Mouse (Mus musculus): ENCODE results near the gene Zdhhc14. TPM values are rescaled to one million over a fixed set of nuclear protein-coding genes. Genes with fewer than 3 reads are reported as not detected.

The Zdhhc14 gene
- total and polyA plus RNA-seq, 3 experiments, result 0.34 to 1.3 (median 0.35) TPM

- Histone ChIP-seq H3K36me3 (replicated peaks in 1 of 2; ENCODE audit: control insufficient read depth in 1 of 2, insufficient read depth in 1 of 2, low read length in 1 of 2) (no peaks in the 10 kb centered on the region), H3K4me2 (ENCODE audit: insufficient read depth, low read depth, poor library complexity, severe bottlenecking) (no peak overlapping the region), H3K4me1 (ENCODE audit: control insufficient read depth in 1 of 2, insufficient read depth in 2 of 2) (peaks cover 0 to 17% of the 10 kb centered on the region in 2 experiments; a peak in 1 of 4 replicates), H3K79me2 (replicated peaks; ENCODE audit: control insufficient read depth, extremely low read depth, insufficient read depth, poor library complexity, severe bottlenecking) (no peaks in the 10 kb centered on the region), H3K27me3 (replicated peaks) (no peaks in the 10 kb centered on the region), H3K9ac (ENCODE audit: insufficient read depth, low read depth) (no peak overlapping the region), H3K27ac (ENCODE audit: insufficient read depth, low read depth) (no peak overlapping the region), H3K9me3 (replicated peaks; ENCODE audit: low read length) (no peaks in the 10 kb centered on the region), H3K4me3 (replicated peaks in 1 of 3; ENCODE audit: low read depth in 2 of 3, low read length in 2 of 3, poor library complexity in 1 of 3) (no peak overlapping the region)
- TF ChIP-seq ELF1 (IDR thresholded peaks at IDR 0.05; ENCODE audit: low read depth, low read length) (no peak), RCOR1 (conservative IDR thresholded peaks at IDR 0.05; ENCODE audit: low read depth, low read length) (no peak), GABPA (IDR thresholded peaks at IDR 0.05; ENCODE audit: insufficient replicate concordance, low read depth, low read length) (no peak), RAD21 (IDR thresholded peaks at IDR 0.05; ENCODE audit: low read depth, low read length) (no peak), JUND (conservative IDR thresholded peaks at IDR 0.05; ENCODE audit: low read depth, low read length) (no peak), USF1 (IDR thresholded peaks at IDR 0.05; ENCODE audit: low read depth, low read length) (no peak), NRF1 (IDR thresholded peaks at IDR 0.05; ENCODE audit: low read depth, low read length) (no peak), ZNF384 (IDR thresholded peaks at IDR 0.05; ENCODE audit: low read depth, low read length) (no peak), UBTF (IDR thresholded peaks at IDR 0.05; ENCODE audit: low read depth, low read length) (no peak), NELFE (IDR thresholded peaks at IDR 0.05; ENCODE audit: low read depth, low read length) (no peak), POLR2AphosphoS2 (IDR thresholded peaks at IDR 0.05; ENCODE audit: low read depth, low read length) (no peak), MEF2A (IDR thresholded peaks at IDR 0.05; ENCODE audit: borderline replicate concordance, low read depth, low read length) (no peak), E2F4 (IDR thresholded peaks at IDR 0.05; ENCODE audit: insufficient replicate concordance, low read depth, low read length) (no peak), SIN3A (IDR thresholded peaks at IDR 0.05; ENCODE audit: low read length) (no peak), MXI1 (IDR thresholded peaks at IDR 0.05; ENCODE audit: low read depth, low read length) (no peak), MAX (IDR thresholded peaks at IDR 0.05; ENCODE audit: low read length) (no peak)
- in situ Hi-C loops (cut with MboI; ENCODE audit: low pct_ligation_motif_present, low pct_unique_long_range_greater_than_20kb, low sequenced_read_pairs) (no loop called here), dilution Hi-C loops (cut with MboI; ENCODE audit: extremely low pct_ligation_motif_present, extremely low pct_unique_long_range_greater_than_20kb, low sequenced_read_pairs) (no loop called here)
- DNase-seq (ENCODE audit: extremely low read depth), result no peak
Observed at GRCm38 (mm10) chr17:5621626-5622591, 129.6 kb downstream of the Zdhhc14 start.

GRCm38 (mm10) chr17:5622764-5623163 lies 130.4 kb downstream of the Zdhhc14 start:
- H3K9me3 ChIP-seq (replicated peaks; ENCODE audit: low read length), result no peaks in the 10 kb centered on the region
- H3K4me3 ChIP-seq (replicated peaks in 1 of 3; ENCODE audit: low read depth in 2 of 3, low read length in 2 of 3, poor library complexity in 1 of 3), result no peak overlapping the region
- H3K4me2 ChIP-seq (ENCODE audit: insufficient read depth, low read depth, poor library complexity, severe bottlenecking), result no peak overlapping the region
- in situ Hi-C loops (cut with MboI; ENCODE audit: low pct_ligation_motif_present, low pct_unique_long_range_greater_than_20kb, low sequenced_read_pairs), result no loop called here
- H3K27me3 ChIP-seq (replicated peaks), result no peaks in the 10 kb centered on the region
- H3K79me2 ChIP-seq (replicated peaks; ENCODE audit: control insufficient read depth, extremely low read depth, insufficient read depth, poor library complexity, severe bottlenecking), result no peaks in the 10 kb centered on the region
- no peak for DNase-seq (ENCODE audit: extremely low read depth)
- no peak overlapping the region for H3K27ac ChIP-seq (ENCODE audit: insufficient read depth, low read depth)
- dilution Hi-C loops (cut with MboI; ENCODE audit: extremely low pct_ligation_motif_present, extremely low pct_unique_long_range_greater_than_20kb, low sequenced_read_pairs), result no loop called here
- H3K9ac ChIP-seq (ENCODE audit: insufficient read depth, low read depth), result no peak overlapping the region
- H3K36me3 ChIP-seq (replicated peaks in 1 of 2; ENCODE audit: control insufficient read depth in 1 of 2, insufficient read depth in 1 of 2, low read length in 1 of 2), result no peaks in the 10 kb centered on the region
- TF ChIP-seq ZNF384 (IDR thresholded peaks at IDR 0.05; ENCODE audit: low read depth, low read length), result no peak
- H3K4me1 ChIP-seq (ENCODE audit: control insufficient read depth in 1 of 2, insufficient read depth in 2 of 2), result peaks cover 0 to 22% of the 10 kb centered on the region in 2 experiments; a peak in 1 of 4 replicates

All from CH12.LX (cell line).